Mouse (Mus musculus): Measurements from ENCODE around the gene U2af2. TPM values are rescaled to one million over a fixed set of nuclear protein-coding genes. Genes with fewer than 3 reads are reported as not detected.
A peak's percentile ranks its signal among the peaks of the same experiment; 100 is the strongest.
"Not testable (repeated sequence)": the region's sequence is repeated elsewhere in the genome, so short reads cannot be mapped to it uniquely, and the experiment has no call there.

Gene U2af2
- polyA plus RNA-seq, 1 experiment from 2014 or later: 115 TPM

DNA sequence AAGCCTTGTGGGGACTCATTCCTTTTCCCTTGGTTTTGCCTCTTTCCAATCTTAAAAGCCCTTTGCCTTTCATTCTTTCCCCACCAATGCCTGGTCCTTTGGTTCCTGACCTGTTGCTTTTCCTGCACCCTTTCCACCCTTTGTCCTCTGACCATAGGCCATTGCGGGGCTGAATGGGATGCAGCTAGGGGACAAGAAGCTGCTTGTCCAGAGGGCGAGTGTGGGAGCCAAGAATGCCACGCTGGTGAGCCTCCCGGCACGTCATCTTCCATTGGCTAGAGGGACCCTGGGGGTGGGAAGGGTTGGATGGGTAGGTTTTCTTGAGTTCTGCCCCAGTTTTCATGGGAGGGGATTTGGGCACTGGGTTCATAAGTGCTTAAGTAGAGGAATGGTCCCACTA lies 13.0 kb downstream of the U2af2 start:
- Histone ChIP-seq H3K4me3 (replicated peaks; ENCODE audit: low read depth, low read length) (no peak overlapping the region), H3K36me3 (ENCODE audit: control insufficient read depth, insufficient read depth, low read length) (peaks cover 88% of the 10 kb centered on the region), H3K4me2 (ENCODE audit: low read length) (no peak overlapping the region), H3K9me3 (ENCODE audit: control insufficient read depth, low read length) (no peaks in the 10 kb centered on the region), H3K27ac (replicated peaks; ENCODE audit: low read depth, low read length) (no peak overlapping the region), H3K4me1 (ENCODE audit: control insufficient read depth, insufficient read depth, low read length) (no peaks in the 10 kb centered on the region), H3K9ac (replicated peaks; ENCODE audit: low read length) (no peak overlapping the region), H3K27me3 (ENCODE audit: control insufficient read depth, insufficient read depth, low read length) (no peaks in the 10 kb centered on the region)
- DNase-seq: no peak
- ATAC-seq (ENCODE audit: low FRiP score, low TSS enrichment): no peak
- 95% methylated on average over 5 of the region's 5 CpGs for WGBS

GRCm38 (mm10) chr7:5076931-5077330 lies 15.0 kb downstream of the U2af2 start:
- Histone ChIP-seq H3K4me3 (replicated peaks; ENCODE audit: low read depth, low read length) (no peak overlapping the region), H3K9me3 (ENCODE audit: control insufficient read depth, low read length) (no peaks in the 10 kb centered on the region), H3K27me3 (ENCODE audit: control insufficient read depth, insufficient read depth, low read length) (no peaks in the 10 kb centered on the region), H3K9ac (replicated peaks; ENCODE audit: low read length) (no peak overlapping the region), H3K27ac (replicated peaks; ENCODE audit: low read depth, low read length) (no peak overlapping the region), H3K4me2 (ENCODE audit: low read length) (no peak overlapping the region), H3K4me1 (ENCODE audit: control insufficient read depth, insufficient read depth, low read length) (peaks cover 13% of the 10 kb centered on the region), H3K36me3 (ENCODE audit: control insufficient read depth, insufficient read depth, low read length) (peaks cover 69% of the 10 kb centered on the region)
- WGBS: 94% methylated on average over 2 of the region's 2 CpGs
- DNase-seq (no peak), ATAC-seq (ENCODE audit: low FRiP score, low TSS enrichment) (no peak)

DNA sequence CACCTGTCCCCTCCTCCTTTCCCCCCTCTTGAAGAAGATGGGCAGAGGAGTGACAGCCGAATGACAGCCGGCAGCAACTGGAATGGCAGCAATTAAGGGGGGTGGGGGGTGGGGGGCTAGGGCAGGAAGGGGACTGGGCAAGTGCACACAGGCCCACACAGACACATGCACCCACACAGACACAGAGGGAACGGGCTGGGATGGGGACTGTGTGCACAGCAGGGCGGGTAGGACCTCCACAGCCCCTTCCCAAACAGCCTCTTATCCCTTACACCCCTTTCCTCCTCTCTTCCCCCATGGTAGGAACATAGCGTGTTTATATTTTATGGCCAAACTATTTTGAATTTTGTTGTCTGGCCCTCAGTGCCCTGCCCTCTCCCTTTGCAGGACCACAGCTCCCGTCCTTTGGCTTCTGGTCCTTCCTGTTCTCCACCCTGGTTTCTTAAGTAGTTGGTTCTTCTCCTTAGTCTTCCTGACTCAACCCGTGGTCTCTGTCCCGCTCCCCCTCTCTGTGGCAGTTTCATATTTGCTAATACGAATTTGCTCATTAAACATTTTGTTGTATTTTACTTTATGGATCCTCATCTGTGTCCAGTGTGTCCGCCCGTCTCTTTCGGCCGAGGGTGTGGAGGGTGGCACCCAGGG lies 17.5 kb downstream of the U2af2 start:
- peak; percentile 43 for ATAC-seq (ENCODE audit: low FRiP score, low TSS enrichment)
- peak overlapping the region; percentile 85 for H3K4me3 ChIP-seq (replicated peaks; ENCODE audit: low read depth, low read length)
- H3K27ac ChIP-seq (replicated peaks; ENCODE audit: low read depth, low read length): peak overlapping the region; percentile 89
- H3K4me1 ChIP-seq (ENCODE audit: control insufficient read depth, insufficient read depth, low read length): peaks cover 21% of the 10 kb centered on the region
- not testable (repeated sequence) for DNase-seq; H3K9me3 ChIP-seq (ENCODE audit: control insufficient read depth, low read length); H3K27me3 ChIP-seq (ENCODE audit: control insufficient read depth, insufficient read depth, low read length); H3K9ac ChIP-seq (replicated peaks; ENCODE audit: low read length)
- peaks cover 52% of the 10 kb centered on the region for H3K36me3 ChIP-seq (ENCODE audit: control insufficient read depth, insufficient read depth, low read length)
- 50% methylated on average over 9 of the region's 13 CpGs for WGBS
- H3K4me2 ChIP-seq (ENCODE audit: low read length): peak overlapping the region; percentile 86

GRCm38 (mm10) chr7:5080010-5080751 lies 18.2 kb downstream of the U2af2 start, which contains the start of gene Epn1:
Gene Epn1 (plus strand): TSS chr7:5080235.
- peak within 1 kb of the TSS; percentile 86 for H3K4me2 ChIP-seq (ENCODE audit: low read length)
- peak within 1 kb of the TSS; percentile 89 for H3K27ac ChIP-seq (replicated peaks; ENCODE audit: low read depth, low read length)
- H3K4me3 ChIP-seq (replicated peaks; ENCODE audit: low read depth, low read length): peak within 1 kb of the TSS; percentile 85
- H3K27me3 ChIP-seq (ENCODE audit: control insufficient read depth, insufficient read depth, low read length): no peaks in the 10 kb centered on the region
- H3K9me3 ChIP-seq (ENCODE audit: control insufficient read depth, low read length): no peaks in the 10 kb centered on the region
- H3K36me3 ChIP-seq (ENCODE audit: control insufficient read depth, insufficient read depth, low read length): peaks cover 52% of the 10 kb centered on the region
- peak; percentile 97 for ATAC-seq (ENCODE audit: low FRiP score, low TSS enrichment)
- peak; percentile 99 for DNase-seq
- WGBS: under 1% methylated on average over 81 of the region's 81 CpGs
- peak within 1 kb of the TSS; percentile 90 for H3K9ac ChIP-seq (replicated peaks; ENCODE audit: low read length)
- peaks cover 21% of the 10 kb centered on the region for H3K4me1 ChIP-seq (ENCODE audit: control insufficient read depth, insufficient read depth, low read length)

DNA sequence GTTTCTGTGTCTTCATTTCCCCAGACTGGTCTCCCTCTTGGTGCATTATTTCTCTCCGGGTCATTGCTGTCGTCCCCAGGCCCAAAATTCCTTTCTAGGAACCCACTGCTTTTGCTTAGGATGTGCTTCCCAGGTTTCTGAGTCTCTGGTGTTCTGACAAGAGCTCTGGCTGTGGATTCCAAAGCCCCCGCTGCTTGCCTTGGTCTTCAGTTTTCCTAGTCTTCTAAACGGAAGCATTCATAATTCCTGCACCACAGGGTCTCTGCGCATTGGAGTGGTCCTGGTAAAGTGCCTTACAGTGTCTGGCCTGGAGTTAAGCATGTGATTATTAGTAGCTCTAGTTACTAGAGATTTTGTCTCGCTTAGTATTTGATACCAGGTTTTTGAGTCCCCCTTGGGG lies 18.9 kb downstream of the U2af2 start:
- DNase-seq (peak; percentile 7), ATAC-seq (ENCODE audit: low FRiP score, low TSS enrichment) (no peak)
- Histone ChIP-seq H3K9me3 (ENCODE audit: control insufficient read depth, low read length) (no peaks in the 10 kb centered on the region), H3K4me3 (replicated peaks; ENCODE audit: low read depth, low read length) (peak overlapping the region; percentile 85), H3K4me2 (ENCODE audit: low read length) (peak overlapping the region; percentile 86), H3K27me3 (ENCODE audit: control insufficient read depth, insufficient read depth, low read length) (no peaks in the 10 kb centered on the region), H3K4me1 (ENCODE audit: control insufficient read depth, insufficient read depth, low read length) (peaks cover 21% of the 10 kb centered on the region), H3K36me3 (ENCODE audit: control insufficient read depth, insufficient read depth, low read length) (peaks cover 52% of the 10 kb centered on the region), H3K9ac (replicated peaks; ENCODE audit: low read length) (peak overlapping the region; percentile 90), H3K27ac (replicated peaks; ENCODE audit: low read depth, low read length) (peak overlapping the region; percentile 89)
- whole genome bisulfite sequencing: 21% methylated on average over 6 of the region's 6 CpGs

DNA sequence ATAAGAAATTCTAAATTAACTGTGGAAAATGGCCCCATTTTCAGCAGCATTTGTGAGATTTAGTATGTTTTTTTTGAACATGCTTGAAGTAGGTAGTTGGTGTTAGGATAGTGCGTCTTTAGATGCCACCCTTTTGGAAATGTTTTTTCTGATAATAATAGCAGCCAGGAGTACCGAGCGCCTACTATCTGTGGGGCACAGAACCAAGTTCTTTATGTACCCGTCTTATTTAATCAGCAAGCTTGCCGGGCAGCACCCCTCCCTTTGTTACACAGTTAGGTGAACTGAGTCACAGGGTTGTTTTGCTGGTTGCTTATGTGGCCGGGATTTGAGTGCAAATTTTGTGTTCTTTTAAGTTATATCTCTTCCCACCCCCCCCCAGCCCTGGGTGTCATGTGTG lies 19.3 kb downstream of the U2af2 start:
- ATAC-seq (ENCODE audit: low FRiP score, low TSS enrichment): no peak
- Histone ChIP-seq H3K4me3 (replicated peaks; ENCODE audit: low read depth, low read length) (peak overlapping the region; percentile 85), H3K27ac (replicated peaks; ENCODE audit: low read depth, low read length) (no peak overlapping the region), H3K9me3 (ENCODE audit: control insufficient read depth, low read length) (no peaks in the 10 kb centered on the region), H3K27me3 (ENCODE audit: control insufficient read depth, insufficient read depth, low read length) (no peaks in the 10 kb centered on the region), H3K36me3 (ENCODE audit: control insufficient read depth, insufficient read depth, low read length) (peaks cover 52% of the 10 kb centered on the region), H3K4me1 (ENCODE audit: control insufficient read depth, insufficient read depth, low read length) (peaks cover 21% of the 10 kb centered on the region), H3K9ac (replicated peaks; ENCODE audit: low read length) (peak overlapping the region; percentile 90; the same call in 1 of the 2 replicates), H3K4me2 (ENCODE audit: low read length) (peak overlapping the region; percentile 86)
- 75% methylated on average over 6 of the region's 6 CpGs for WGBS
- no peak for DNase-seq

DNA sequence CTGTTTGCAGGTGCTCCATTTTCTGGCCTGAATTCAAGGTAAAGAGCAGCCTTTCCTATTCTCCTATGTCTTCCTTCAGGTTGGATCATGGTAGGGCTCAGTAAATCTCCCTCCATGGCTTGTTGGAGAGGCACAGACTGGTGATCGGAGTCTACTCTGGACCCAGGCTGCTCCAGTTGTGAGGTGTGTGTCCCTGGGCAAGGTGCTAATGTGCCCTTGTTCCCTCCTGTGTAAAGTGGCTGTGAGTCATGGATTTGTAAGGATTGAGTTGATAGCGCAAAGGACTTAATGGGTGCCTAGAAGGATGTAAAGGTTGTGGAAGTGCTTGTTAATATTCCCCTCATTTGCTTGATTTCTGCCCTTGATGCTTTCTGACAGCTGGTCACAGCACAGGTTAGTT lies 20.0 kb downstream of the U2af2 start:
- Histone ChIP-seq H3K27ac (replicated peaks; ENCODE audit: low read depth, low read length) (no peak overlapping the region), H3K36me3 (ENCODE audit: control insufficient read depth, insufficient read depth, low read length) (peaks cover 51% of the 10 kb centered on the region), H3K4me3 (replicated peaks; ENCODE audit: low read depth, low read length) (no peak overlapping the region), H3K4me2 (ENCODE audit: low read length) (peak overlapping the region; percentile 86), H3K9me3 (ENCODE audit: control insufficient read depth, low read length) (no peaks in the 10 kb centered on the region), H3K9ac (replicated peaks; ENCODE audit: low read length) (no peak overlapping the region), H3K27me3 (ENCODE audit: control insufficient read depth, insufficient read depth, low read length) (no peaks in the 10 kb centered on the region), H3K4me1 (ENCODE audit: control insufficient read depth, insufficient read depth, low read length) (peaks cover 21% of the 10 kb centered on the region)
- DNase-seq (no peak), ATAC-seq (ENCODE audit: low FRiP score, low TSS enrichment) (no peak)
- 95% methylated on average over 2 of the region's 2 CpGs for WGBS

DNA sequence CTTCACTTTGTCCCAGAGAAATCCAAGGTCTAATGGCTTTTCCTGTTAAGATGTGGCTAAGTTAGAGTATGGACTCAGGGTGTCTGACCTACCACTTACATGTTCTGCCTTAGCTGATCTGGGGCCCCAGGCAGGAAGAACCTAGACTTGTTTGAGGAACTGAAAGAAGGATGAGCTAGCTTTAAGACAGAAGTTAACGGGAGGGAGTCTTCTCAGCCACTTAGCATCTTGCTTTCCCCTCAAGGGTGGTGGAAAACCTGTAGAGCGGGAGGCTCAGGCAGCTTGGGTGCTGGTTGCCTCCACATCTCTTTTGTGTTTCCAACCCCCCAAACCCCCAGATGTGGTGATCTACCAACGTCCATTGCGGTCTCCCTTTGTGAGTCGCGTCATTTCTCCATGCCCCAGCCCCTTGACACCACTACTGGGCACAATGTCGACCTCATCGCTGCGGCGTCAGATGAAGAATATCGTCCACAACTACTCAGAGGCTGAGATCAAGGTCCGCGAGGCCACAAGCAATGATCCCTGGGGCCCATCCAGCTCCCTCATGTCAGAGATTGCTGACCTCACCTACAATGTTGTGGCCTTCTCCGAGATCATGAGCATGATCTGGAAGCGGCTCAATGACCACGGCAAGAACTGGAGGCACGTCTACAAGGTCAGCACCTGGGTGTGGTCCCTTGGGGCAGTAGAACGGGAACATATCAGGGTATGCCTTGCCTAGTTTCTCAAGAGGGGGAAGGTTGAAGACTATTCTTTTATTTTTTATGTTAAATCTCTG lies 21.6 kb downstream of the U2af2 start:
- H3K27ac ChIP-seq (replicated peaks; ENCODE audit: low read depth, low read length): no peak overlapping the region
- no peaks in the 10 kb centered on the region for H3K9me3 ChIP-seq (ENCODE audit: control insufficient read depth, low read length)
- 95% methylated on average over 18 of the region's 18 CpGs for WGBS
- no peak overlapping the region for H3K4me3 ChIP-seq (replicated peaks; ENCODE audit: low read depth, low read length)
- H3K9ac ChIP-seq (replicated peaks; ENCODE audit: low read length): no peak overlapping the region
- DNase-seq: no peak
- ATAC-seq (ENCODE audit: low FRiP score, low TSS enrichment): no peak
- no peaks in the 10 kb centered on the region for H3K27me3 ChIP-seq (ENCODE audit: control insufficient read depth, insufficient read depth, low read length)
- peaks cover 21% of the 10 kb centered on the region for H3K4me1 ChIP-seq (ENCODE audit: control insufficient read depth, insufficient read depth, low read length)
- no peak overlapping the region for H3K4me2 ChIP-seq (ENCODE audit: low read length)
- peaks cover 38% of the 10 kb centered on the region for H3K36me3 ChIP-seq (ENCODE audit: control insufficient read depth, insufficient read depth, low read length)
